Mouse (Mus musculus) ovary, postnatal 10 days (tissue): Measurements from ENCODE around the gene Lin28a.
A peak's percentile ranks its signal among the peaks of the same experiment; 100 is the strongest.

ENCODE experiments used
- DNase-seq: peaks from one replicate; pipeline ENCODE4 v3.0.0; 2022; ENCODE audit warnings: low spot score

The Lin28a gene

GRCm38 (mm10) chr4:134018779-134019145 is at the start of gene Lin28a:
TSS of gene Lin28a (minus strand) at chr4:134018841.
- DNase-seq: no peak

GRCm38 (mm10) chr4:134067833-134068544 is 49.3 kb upstream of the Lin28a start:
- DNase-seq: no peak

GRCm38 (mm10) chr4:134067383-134067782 is 48.7 kb upstream of the Lin28a start:
- DNase-seq: no peak

- DNase-seq: no peak
Observed at GRCm38 (mm10) chr4:134065431-134066004, 46.9 kb upstream of the Lin28a start.

GRCm38 (mm10) chr4:134062561-134062960 is 43.9 kb upstream of the Lin28a start:
- DNase-seq: no peak

- DNase-seq: no peak
Observed at GRCm38 (mm10) chr4:134061944-134062446, 43.4 kb upstream of the Lin28a start.

- no peak for DNase-seq
Observed at GRCm38 (mm10) chr4:134061166-134061830, 42.7 kb upstream of the Lin28a start.

GRCm38 (mm10) chr4:134060135-134060865 is 41.7 kb upstream of the Lin28a start, which contains the start of gene Crybg2:
TSS of gene Crybg2 (plus strand) at chr4:134060815.
- no peak for DNase-seq

- DNase-seq: no peak
Observed at GRCm38 (mm10) chr4:134058908-134059307, 40.3 kb upstream of the Lin28a start.

GRCm38 (mm10) chr4:134058166-134058715 is 39.6 kb upstream of the Lin28a start:
- no peak for DNase-seq

- DNase-seq: no peak
Observed at GRCm38 (mm10) chr4:134053538-134053937, 34.9 kb upstream of the Lin28a start, which contains the start of gene Zfp683. TSS of gene Zfp683 (plus strand) at chr4:134053838.

- no peak for DNase-seq
Observed at GRCm38 (mm10) chr4:134052560-134052959, 33.9 kb upstream of the Lin28a start.

GRCm38 (mm10) chr4:134051912-134052311 is 33.3 kb upstream of the Lin28a start:
- no peak for DNase-seq

GRCm38 (mm10) chr4:134047648-134048047 is 29.0 kb upstream of the Lin28a start:
- DNase-seq: no peak

- DNase-seq: no peak
Observed at GRCm38 (mm10) chr4:134043041-134043440, 24.4 kb upstream of the Lin28a start.

GRCm38 (mm10) chr4:134041317-134042123 is 22.9 kb upstream of the Lin28a start:
- DNase-seq: no peak

GRCm38 (mm10) chr4:134035953-134036352 is 17.3 kb upstream of the Lin28a start:
- DNase-seq: peak; percentile 42

GRCm38 (mm10) chr4:134025802-134026201 is 7.2 kb upstream of the Lin28a start:
- DNase-seq: no peak

- DNase-seq: peak; percentile 87
Observed at GRCm38 (mm10) chr4:134020621-134021020, 2.0 kb upstream of the Lin28a start.

GRCm38 (mm10) chr4:134019641-134020351 is 1.2 kb upstream of the Lin28a start:
- no peak for DNase-seq
